Mouse (Mus musculus): ENCODE results near the gene Sdf4.

Sdf4 gene

GRCm38 (mm10) chr4:156054130-156054529, 61.5 kb downstream of the Sdf4 start:
- no peak for DNase-seq (ENCODE audit: extremely low spot score, low read depth, low spot score)

GRCm38 (mm10) chr4:156054606-156055005, 61.9 kb downstream of the Sdf4 start:
- no peak for DNase-seq (ENCODE audit: extremely low spot score, low read depth, low spot score)

- DNase-seq (ENCODE audit: extremely low spot score, low read depth, low spot score), result no peak
Measured at GRCm38 (mm10) chr4:156055173-156055572, 62.5 kb downstream of the Sdf4 start.

- DNase-seq (ENCODE audit: extremely low spot score, low read depth, low spot score), result no peak
Measured at GRCm38 (mm10) chr4:156057702-156058101, 65.0 kb downstream of the Sdf4 start.

GRCm38 (mm10) chr4:156058826-156059225, 66.2 kb downstream of the Sdf4 start:
- DNase-seq (ENCODE audit: extremely low spot score, low read depth, low spot score), result no peak

GRCm38 (mm10) chr4:156059261-156059660, 66.6 kb downstream of the Sdf4 start, which contains the start of gene Ttll10:
Ttll10 (minus strand) TSS chr4:156059414.
- no peak for DNase-seq (ENCODE audit: extremely low spot score, low read depth, low spot score)

- DNase-seq (ENCODE audit: extremely low spot score, low read depth, low spot score), result no peak
Measured at GRCm38 (mm10) chr4:156059713-156060112, 67.0 kb downstream of the Sdf4 start.

All from hindlimb bud, embryonic 11.5 days (tissue).